Comparison of ENCODE assay signal across 26 mouse cellular contexts in the genomic region with DNA sequence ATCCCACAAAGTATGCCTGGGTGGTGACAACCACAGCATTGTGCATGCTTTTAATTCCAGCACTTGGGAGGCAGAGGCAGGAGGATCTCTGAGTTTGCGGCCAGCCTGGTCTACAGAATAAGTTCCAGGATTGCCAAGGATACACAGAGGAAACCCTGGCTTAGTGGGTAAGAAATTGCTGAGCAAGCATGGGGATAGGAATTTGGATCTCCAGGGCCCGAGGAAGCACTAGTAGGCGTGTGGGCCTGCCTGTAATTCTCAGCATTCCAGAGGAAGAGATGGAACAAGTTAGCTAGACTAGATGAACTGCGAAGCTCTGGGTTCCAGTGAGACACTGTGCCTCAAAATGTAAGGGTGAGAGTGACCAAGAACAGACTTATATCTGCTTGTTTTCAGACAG. TPM values are rescaled to one million over a fixed set of nuclear protein-coding genes. Genes with fewer than 3 reads are reported as not detected.
DNase-seq lines count a peak whose midpoint lies in the region; TF ChIP-seq lines count a peak whose summit lies in the region.
"Had no signal": no experiment of that assay in that cellular context is flagged by ENCODE, and none has a peak within 500 bp of the region (broad histone marks: within the 10 kb centered on the region; RNA-seq: fewer than 3 reads in every experiment).

No protein-coding gene starts in this region.

- TF ChIP-seq CTCF in CH12.LX (conservative IDR thresholded peaks at IDR 0.05 in 1 of 2, IDR thresholded peaks at IDR 0.05 in 1 of 2; ENCODE audit: low read depth in 2 of 2, low read length in 2 of 2): no peak
- TF ChIP-seq CTCF in gastrocnemius, adult 2 months (IDR thresholded peaks at IDR 0.05): no peak

- H3K4me3 ChIP-seq in CH12.LX (replicated peaks in 1 of 3; ENCODE audit: low read depth in 2 of 3, low read length in 2 of 3, poor library complexity in 1 of 3): no peak overlapping the region
- no peak overlapping the region for H3K4me3 ChIP-seq in ES-E14 (ENCODE audit: insufficient read depth in 1 of 2, low read depth in 1 of 2, low read length in 2 of 2, poor library complexity in 1 of 2, severe bottlenecking in 1 of 2)
- H3K4me3 ChIP-seq in gastrocnemius, adult 2 months: no peak overlapping the region

- dilution Hi-C loops in CH12.LX (cut with MboI; ENCODE audit: extremely low pct_ligation_motif_present, extremely low pct_unique_long_range_greater_than_20kb, low sequenced_read_pairs): no loop called here

- TF ChIP-seq RAD21 in CH12.LX (IDR thresholded peaks at IDR 0.05; ENCODE audit: low read depth, low read length): no peak

- peaks cover 0 to 13% of the 10 kb centered on the region in 2 experiments; a peak in 2 of 4 replicates for H3K4me1 ChIP-seq in CH12.LX (ENCODE audit: control insufficient read depth in 1 of 2, insufficient read depth in 2 of 2)
- H3K4me1 ChIP-seq in ES-E14 (ENCODE audit: control insufficient read depth in 2 of 2, insufficient read depth in 2 of 2, low read length in 2 of 2, poor library complexity in 1 of 2): no peaks in the 10 kb centered on the region

- H3K9me3 ChIP-seq in CH12.LX (replicated peaks; ENCODE audit: low read length): no peaks in the 10 kb centered on the region
- no peaks in the 10 kb centered on the region for H3K9me3 ChIP-seq in ES-E14 (ENCODE audit: control insufficient read depth, insufficient read depth, low read depth, low read length)

- no peak overlapping the region for H3K4me2 ChIP-seq in CH12.LX (ENCODE audit: insufficient read depth, low read depth, poor library complexity, severe bottlenecking)

- no peak overlapping the region for H3K9ac ChIP-seq in CH12.LX (ENCODE audit: insufficient read depth, low read depth)
- H3K9ac ChIP-seq in ES-E14 (ENCODE audit: insufficient read depth, low read depth, low read length, poor library complexity, severe bottlenecking): no peak overlapping the region

- no peak for DNase-seq in CH12.LX (ENCODE audit: extremely low read depth)
- no peak for DNase-seq in ES-E14 (ENCODE audit: low read depth, low spot score)
- DNase-seq in R1 (ENCODE audit: low read depth, low spot score): peak; percentile 62
- DNase-seq in ZHBTc4 (ENCODE audit: low read depth, low spot score): peak; percentile 46
- no peak for DNase-seq in gastrocnemius, adult 2 months
- DNase-seq in right cerebral cortex, postnatal 14 days: no peak
- no peak for DNase-seq in adrenal gland, adult (ENCODE audit: inconsistent age in 2 of 2, low spot score in 1 of 2)
- no peak for DNase-seq in left cerebral cortex, postnatal 36 days (ENCODE audit: low spot score in 2 of 2)
- DNase-seq: adrenal gland, adult 2 months; adrenal gland, adult 8-10 months; adrenal gland, postnatal 10 days; adrenal gland, postnatal 14 days; adrenal gland, postnatal 25 days; adrenal gland, postnatal 36 days; B cell, adult 2 months; cerebellum, adult 11 months; cerebellum, adult 11-12 months; cerebellum, adult 18-20 months; cerebellum, adult 2 months; cerebellum, adult 8-10 months; cerebellum, adult 9-10 months; cerebellum, adult 9-11 months had no signal

- H3K79me2 ChIP-seq in CH12.LX (replicated peaks; ENCODE audit: control insufficient read depth, extremely low read depth, insufficient read depth, poor library complexity, severe bottlenecking): no peaks in the 10 kb centered on the region

- H3K27ac ChIP-seq in CH12.LX (ENCODE audit: insufficient read depth, low read depth) (no peak overlapping the region), ES-E14 (ENCODE audit: insufficient read depth, low read depth, low read length, poor library complexity, severe bottlenecking) (no peak overlapping the region)
- no peak overlapping the region for H3K27ac ChIP-seq in gastrocnemius, adult 2 months

- peaks cover 10% of the 10 kb centered on the region for H3K27me3 ChIP-seq in CH12.LX (replicated peaks)
- H3K27me3 ChIP-seq: Patski had no signal

- TF ChIP-seq EP300 in CH12.LX (IDR thresholded peaks at IDR 0.05; ENCODE audit: low read length): no peak

- H3K36me3 ChIP-seq in CH12.LX (replicated peaks in 1 of 2; ENCODE audit: control insufficient read depth in 1 of 2, insufficient read depth in 1 of 2, low read length in 1 of 2): no peaks in the 10 kb centered on the region
- peaks cover 15% of the 10 kb centered on the region for H3K36me3 ChIP-seq in ES-E14 (ENCODE audit: control insufficient read depth, insufficient read depth, low read length, poor library complexity, severe bottlenecking)
- H3K36me3 ChIP-seq: G1E had no signal

- intact Hi-C loops in gastrocnemius, adult 2 months (cut with DNase I): no loop called here
- intact Hi-C loops in left cerebral cortex, postnatal 36 days (cut with DNase I): no loop called here

- no peak for TF ChIP-seq POLR2A in CH12.LX (IDR thresholded peaks at IDR 0.05; ENCODE audit: low read depth, low read length)

- in situ Hi-C loops in CH12.LX (cut with MboI; ENCODE audit: low pct_ligation_motif_present, low pct_unique_long_range_greater_than_20kb, low sequenced_read_pairs): no loop called here
- in situ Hi-C loops in ES-E14 (cut with MboI; ENCODE audit: low sequenced_read_pairs in 2 of 2, unreplicated experiment in 2 of 2): no loop called here

TF ChIP-seq in CH12.LX, 34 proteins besides CTCF, POLR2A, EP300 and RAD21:
- TF ChIP-seq POLR2AphosphoS2 (IDR thresholded peaks at IDR 0.05; ENCODE audit: low read depth, low read length): no peak
- TF ChIP-seq SIN3A (IDR thresholded peaks at IDR 0.05; ENCODE audit: low read length): no peak
- TF ChIP-seq MAFK (IDR thresholded peaks at IDR 0.05; ENCODE audit: insufficient replicate concordance, low read length): 0 out of 2 replicates have a peak, but pooled peaks have one; percentile 24
TF ChIP-seq in CH12.LX: peak in this region for 1.

TF ChIP-seq in ES-E14, 5 proteins besides CTCF, POLR2A, EP300 and RAD21:
- TF ChIP-seq CHD2 (IDR thresholded peaks at IDR 0.05; ENCODE audit: low read depth, low read length) (no peak), MAFK (IDR thresholded peaks at IDR 0.05; ENCODE audit: insufficient read depth, low read depth, low read length) (peak; percentile 74; the same call in 1 of the 2 replicates)

RNA-seq across cellular contexts. Expression of a gene that starts 20.2 kb away (rescaled TPM):
- not detected in 2 replicates for total RNA-seq in CH12.LX (2012; rRNA removed)
- not detected in 2 replicates for total RNA-seq in CH12.LX (2014; rRNA removed)
- 0.07 and 0.11 TPM in 2 replicates for polyA plus RNA-seq in CH12.LX (2012; ENCODE audit: insufficient read length, low read depth)
- 2.1 and 3.8 TPM in 2 replicates for total RNA-seq in ES-E14 (2012; rRNA removed)
- under 1 TPM in 1 of 2 experiments, not detected in 1; 0.11 TPM for total RNA-seq in gastrocnemius, adult 2 months (2021)
- 100 to 1,000 TPM in 1 of 2 experiments, 10 to 100 TPM in 1; 69.6 to 102 TPM for total RNA-seq in left cerebral cortex, postnatal 36 days (2021)
- total RNA-seq: MEL had no signal
- polyA plus RNA-seq: CD4-positive, CD25-positive, alpha-beta regulatory T cell, adult 4 months; G1E had no signal

RNA-seq across cellular contexts. Expression of a gene that starts 46.9 kb away (rescaled TPM):
- total RNA-seq in CH12.LX (2012; rRNA removed) (5,182 and 5,259 TPM in 2 replicates), CH12.LX (2014; rRNA removed) (3,446 and 3,465 TPM in 2 replicates), ES-E14 (2012; rRNA removed) (3,222 and 3,264 TPM in 2 replicates)
- polyA plus RNA-seq in CH12.LX (2012; ENCODE audit: insufficient read length, low read depth): 2,949 and 3,228 TPM in 2 replicates
- total RNA-seq in gastrocnemius, adult 2 months (2021): 100 to 1,000 TPM; 404 to 490 TPM
- total RNA-seq in left cerebral cortex, postnatal 36 days (2021): 100 to 1,000 TPM; 524 to 620 TPM

RNA-seq across cellular contexts. Expression of a gene that starts 50.6 kb away (rescaled TPM):
- 0.46 and 0.55 TPM in 2 replicates for total RNA-seq in CH12.LX (2012; rRNA removed)
- 0.12 TPM in 1 of 2 replicates, not detected in the other for total RNA-seq in CH12.LX (2014; rRNA removed)
- polyA plus RNA-seq in CH12.LX (2012; ENCODE audit: insufficient read length, low read depth): 0.36 and 0.59 TPM in 2 replicates
- 6.2 and 12.0 TPM in 2 replicates for total RNA-seq in ES-E14 (2012; rRNA removed)
- 100 to 1,000 TPM; 199 to 214 TPM for total RNA-seq in gastrocnemius, adult 2 months (2021)
- total RNA-seq in left cerebral cortex, postnatal 36 days (2021): 100 to 1,000 TPM; 149 to 163 TPM

Comparison
In these comparisons a context has a peak if more than half of its experiments do, and no peak if none do; other contexts are left out.
1. DNase-seq: peak in R1 (single experiment) and ZHBTc4 (single experiment); none in CH12.LX (single experiment), ES-E14 (single experiment), gastrocnemius, adult 2 months (single experiment), right cerebral cortex, postnatal 14 days (single experiment), adrenal gland, adult (0 of 2) and left cerebral cortex, postnatal 36 days (0 of 2).
2. RNA of a gene that starts 20.2 kb away (total RNA-seq): 69.6 to 102 TPM in left cerebral cortex, postnatal 36 days; 2.1 to 3.8 TPM in ES-E14, 0.11 TPM in gastrocnemius, adult 2 months and not detected in CH12.LX; every median in the first group is over 10 times any median in the second.
3. RNA of a gene that starts 50.6 kb away (total RNA-seq): 199 to 214 TPM in gastrocnemius, adult 2 months and 149 to 163 TPM in left cerebral cortex, postnatal 36 days; 6.2 to 12.0 TPM in ES-E14 and 0.12 to 0.55 TPM in CH12.LX; every median in the first group is over 10 times any median in the second.